Mouse (Mus musculus): ENCODE measurements around the gene Agmo. TPM values are rescaled to one million over a fixed set of nuclear protein-coding genes. Genes with fewer than 3 reads are reported as not detected.

The Agmo gene
- total RNA-seq, 2 experiments from 2014 or later: 1.3 to 1.6 TPM

Other genes starting within 250 kb of the Agmo start
- gene Meox2, start 133.1 kb upstream of the Agmo start, total RNA-seq (2021): 10 to 100 TPM in 1 of 2 experiments, 1 to 10 TPM in 1; 4.7 to 10.7 TPM